Mouse (Mus musculus): ENCODE data around the gene Klc2. TPM values are rescaled to one million over a fixed set of nuclear protein-coding genes. Genes with fewer than 3 reads are reported as not detected.

Gene Klc2
- total and polyA plus RNA-seq, 3 experiments = 5.9 to 12.0 (median 9.5) TPM

GRCm38 (mm10) chr19:5062041-5062440, 56.3 kb downstream of the Klc2 start:
- in situ Hi-C loops (cut with MboI; ENCODE audit: low pct_ligation_motif_present, low pct_unique_long_range_greater_than_20kb, low sequenced_read_pairs) = no loop called here
- Histone ChIP-seq H3K4me1 (ENCODE audit: control insufficient read depth in 1 of 2, insufficient read depth in 2 of 2) (peaks cover 5 to 11% of the 10 kb centered on the region in 2 experiments; a peak in 3 of 4 replicates), H3K9me3 (replicated peaks; ENCODE audit: low read length) (no peaks in the 10 kb centered on the region), H3K36me3 (replicated peaks in 1 of 2; ENCODE audit: control insufficient read depth in 1 of 2, insufficient read depth in 1 of 2, low read length in 1 of 2) (peaks cover 0 to 3% of the 10 kb centered on the region in 2 experiments), H3K4me2 (ENCODE audit: insufficient read depth, low read depth, poor library complexity, severe bottlenecking) (no peak overlapping the region), H3K4me3 (replicated peaks in 1 of 3; ENCODE audit: low read depth in 2 of 3, low read length in 2 of 3, poor library complexity in 1 of 3) (no peak overlapping the region), H3K79me2 (replicated peaks; ENCODE audit: control insufficient read depth, extremely low read depth, insufficient read depth, poor library complexity, severe bottlenecking) (no peaks in the 10 kb centered on the region), H3K27ac (ENCODE audit: insufficient read depth, low read depth) (no peak overlapping the region), H3K27me3 (replicated peaks) (peaks cover 49% of the 10 kb centered on the region), H3K9ac (ENCODE audit: insufficient read depth, low read depth) (no peak overlapping the region)
- dilution Hi-C loops (cut with MboI; ENCODE audit: extremely low pct_ligation_motif_present, extremely low pct_unique_long_range_greater_than_20kb, low sequenced_read_pairs) = no loop called here
- no peak for DNase-seq (ENCODE audit: extremely low read depth)
- TF ChIP-seq CTCF (conservative IDR thresholded peaks at IDR 0.05 in 1 of 2, IDR thresholded peaks at IDR 0.05 in 1 of 2; ENCODE audit: low read depth in 2 of 2, low read length in 2 of 2) = no peak
- TF ChIP-seq MAX (IDR thresholded peaks at IDR 0.05; ENCODE audit: low read length) = no peak
- no peak for TF ChIP-seq JUND (conservative IDR thresholded peaks at IDR 0.05; ENCODE audit: low read depth, low read length)
- no peak for TF ChIP-seq KAT2A (IDR thresholded peaks at IDR 0.05; ENCODE audit: insufficient replicate concordance, low read length)
- no peak for TF ChIP-seq MYC (IDR thresholded peaks at IDR 0.05; ENCODE audit: low read depth, low read length)
- TF ChIP-seq SIN3A (IDR thresholded peaks at IDR 0.05; ENCODE audit: low read length) = no peak
- TF ChIP-seq POLR2A (IDR thresholded peaks at IDR 0.05; ENCODE audit: low read depth, low read length) = no peak
- no peak for TF ChIP-seq MEF2A (IDR thresholded peaks at IDR 0.05; ENCODE audit: borderline replicate concordance, low read depth, low read length)
- no peak for TF ChIP-seq ZMIZ1 (IDR thresholded peaks at IDR 0.05; ENCODE audit: low read depth, low read length)
- TF ChIP-seq NELFE (IDR thresholded peaks at IDR 0.05; ENCODE audit: low read depth, low read length) = no peak

- H3K27ac ChIP-seq (ENCODE audit: insufficient read depth, low read depth) = no peak overlapping the region
- H3K4me1 ChIP-seq (ENCODE audit: control insufficient read depth in 1 of 2, insufficient read depth in 2 of 2) = peaks cover 5 to 11% of the 10 kb centered on the region in 2 experiments; a peak in 3 of 4 replicates
- in situ Hi-C loops (cut with MboI; ENCODE audit: low pct_ligation_motif_present, low pct_unique_long_range_greater_than_20kb, low sequenced_read_pairs) (no loop called here), dilution Hi-C loops (cut with MboI; ENCODE audit: extremely low pct_ligation_motif_present, extremely low pct_unique_long_range_greater_than_20kb, low sequenced_read_pairs) (no loop called here)
- no peaks in the 10 kb centered on the region for H3K9me3 ChIP-seq (replicated peaks; ENCODE audit: low read length)
- no peak overlapping the region for H3K9ac ChIP-seq (ENCODE audit: insufficient read depth, low read depth)
- no peak overlapping the region for H3K4me2 ChIP-seq (ENCODE audit: insufficient read depth, low read depth, poor library complexity, severe bottlenecking)
- H3K79me2 ChIP-seq (replicated peaks; ENCODE audit: control insufficient read depth, extremely low read depth, insufficient read depth, poor library complexity, severe bottlenecking) = no peaks in the 10 kb centered on the region
- TF ChIP-seq POLR2A (IDR thresholded peaks at IDR 0.05; ENCODE audit: low read depth, low read length) (no peak), TCF12 (IDR thresholded peaks at IDR 0.05; ENCODE audit: low read depth, low read length) (no peak), PAX5 (IDR thresholded peaks at IDR 0.05; ENCODE audit: low read length) (no peak), NRF1 (IDR thresholded peaks at IDR 0.05; ENCODE audit: low read depth, low read length) (no peak)
- H3K27me3 ChIP-seq (replicated peaks) = peaks cover 40% of the 10 kb centered on the region
- no peak overlapping the region for H3K4me3 ChIP-seq (replicated peaks in 1 of 3; ENCODE audit: low read depth in 2 of 3, low read length in 2 of 3, poor library complexity in 1 of 3)
- H3K36me3 ChIP-seq (replicated peaks in 1 of 2; ENCODE audit: control insufficient read depth in 1 of 2, insufficient read depth in 1 of 2, low read length in 1 of 2) = peaks cover 0 to 4% of the 10 kb centered on the region in 2 experiments
- no peak for DNase-seq (ENCODE audit: extremely low read depth)
These were observed 57.7 kb downstream of the Klc2 start for GRCm38 (mm10) chr19:5060365-5061330.
